Mouse (Mus musculus): ENCODE results near the gene Kpna2. TPM values are rescaled to one million over a fixed set of nuclear protein-coding genes. Genes with fewer than 3 reads are reported as not detected.

Kpna2 gene
- total RNA-seq, 2 experiments from 2014 or later: 52.5 to 54.6 TPM

Other genes with a start within 250 kb of the Kpna2 start
- 100 to 1,000 TPM; 110 to 113 TPM for gene Pecam1, start 248.9 kb downstream of the Kpna2 start, total RNA-seq (2021)
- 1 to 10 TPM in 1 of 2 experiments, under 1 TPM in 1; 0.98 to 1.7 TPM for gene Milr1, start 248.3 kb downstream of the Kpna2 start, total RNA-seq (2021)
- 10 to 100 TPM; 12.8 to 13.1 TPM for gene Polg2, start 220.0 kb downstream of the Kpna2 start, total RNA-seq (2021)
- gene Ddx5, start 210.4 kb downstream of the Kpna2 start, total RNA-seq (2021): 100 to 1,000 TPM; 889 to 991 TPM
- 10 to 100 TPM; 16.1 to 18.1 TPM for gene Cep95, start 210.3 kb downstream of the Kpna2 start, total RNA-seq (2021)
- 10 to 100 TPM; 40.9 to 44.5 TPM for gene Smurf2, start 78.8 kb downstream of the Kpna2 start, total RNA-seq (2021)
- gene 1810010H24Rik, start 26.1 kb upstream of the Kpna2 start, total RNA-seq (2021): 1 to 10 TPM; 3.2 to 6.3 TPM
- 10 to 100 TPM; 51.6 to 55.4 TPM for gene Bptf, start 132.6 kb upstream of the Kpna2 start, total RNA-seq (2021)
- 10 to 100 TPM; 27.0 to 27.3 TPM for gene Nol11, start 189.8 kb upstream of the Kpna2 start, total RNA-seq (2021)

Measured in adrenal gland, postnatal 4 days (tissue).